Mouse (Mus musculus) cortical plate, adult 2 months (tissue): ENCODE results near the gene Frrs1.

Source experiments
- CTCF ChIP-seq: fragments of 200-500 bp; IDR thresholded peaks from 2 replicates; pipeline ENCODE4 v1.5.1; 2011; ENCODE audit warnings: mild to moderate bottlenecking, control low read depth, low read length; ENCODE audit not compliant: insufficient read depth; ENCODE audit errors: extremely low read depth
- POLR2A ChIP-seq: fragments of 200-500 bp; IDR thresholded peaks from 2 replicates; pipeline ENCODE4 v1.6.1; 2011; ENCODE audit warnings: mild to moderate bottlenecking, low read length, control low read depth; ENCODE audit not compliant: insufficient read depth; ENCODE audit errors: extremely low read depth

DNA sequence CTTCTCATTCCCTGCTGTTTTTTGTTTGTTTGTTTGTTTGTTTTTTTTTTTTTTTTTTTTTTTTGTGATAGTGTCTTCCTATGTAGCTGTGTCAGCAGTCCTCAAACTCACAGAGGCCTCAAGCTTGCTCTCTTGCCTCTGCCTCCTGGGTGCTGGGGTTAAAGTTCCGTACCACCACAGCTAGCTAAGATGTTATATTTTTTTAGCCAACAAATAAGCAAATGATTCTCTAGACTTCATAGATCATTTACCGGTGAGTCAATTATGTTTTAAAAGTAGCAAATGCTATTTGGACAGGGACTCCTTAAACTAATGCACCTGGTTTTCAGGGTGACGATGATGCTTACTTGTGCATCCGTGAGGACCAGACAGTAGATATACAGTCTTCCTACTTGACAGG lies 31.3 kb downstream of the Frrs1 start:
- TF ChIP-seq POLR2A (no peak), CTCF (no peak)
